Mouse (Mus musculus) spleen, postnatal 0 days (tissue): ENCODE measurements around the gene Ubxn7. TPM values are rescaled to one million over a fixed set of nuclear protein-coding genes. Genes with fewer than 3 reads are reported as not detected.

Source experiments
- polyA plus RNA-seq: library from polyadenylated mRNA; unstranded; fragments of >200 nt; fragmentation: Nextera tagmentation; extraction: Ambion mirVana; gene quantifications from 2 replicates; pipeline ENCODE4 v1.2.1, GENCODE M21; 2015

The Ubxn7 gene
- polyA plus RNA-seq = 10.8 and 11.4 TPM in 2 replicates

DNA sequence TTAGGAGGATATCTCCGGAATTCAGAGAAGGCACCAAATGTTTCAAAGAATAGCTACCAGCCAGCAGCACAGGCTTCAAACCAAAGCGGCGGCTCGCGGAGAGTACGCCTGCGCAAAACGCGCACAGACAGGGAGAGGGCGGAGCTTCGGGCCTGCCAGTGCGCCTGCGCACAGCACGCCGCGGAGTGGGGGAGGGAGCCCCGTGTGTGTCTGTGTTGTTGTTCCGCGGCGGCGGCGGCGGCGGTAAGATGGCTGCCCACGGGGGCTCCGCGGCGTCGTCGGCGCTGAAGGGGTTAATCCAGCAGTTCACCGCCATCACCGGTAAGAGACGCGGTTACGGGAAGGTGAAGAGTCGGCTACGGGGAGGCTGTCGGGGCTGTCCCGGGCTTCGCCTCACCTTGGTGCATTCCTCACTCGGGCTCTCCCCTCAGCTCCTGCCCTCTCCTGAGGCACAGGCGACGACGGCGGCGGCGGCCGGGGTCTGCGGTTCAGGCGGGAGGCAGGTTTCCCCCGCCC lies at the start of gene Ubxn7:
Gene Ubxn7 (plus strand): TSS at position 218 of the 516 bp plus-strand sequence.

DNA sequence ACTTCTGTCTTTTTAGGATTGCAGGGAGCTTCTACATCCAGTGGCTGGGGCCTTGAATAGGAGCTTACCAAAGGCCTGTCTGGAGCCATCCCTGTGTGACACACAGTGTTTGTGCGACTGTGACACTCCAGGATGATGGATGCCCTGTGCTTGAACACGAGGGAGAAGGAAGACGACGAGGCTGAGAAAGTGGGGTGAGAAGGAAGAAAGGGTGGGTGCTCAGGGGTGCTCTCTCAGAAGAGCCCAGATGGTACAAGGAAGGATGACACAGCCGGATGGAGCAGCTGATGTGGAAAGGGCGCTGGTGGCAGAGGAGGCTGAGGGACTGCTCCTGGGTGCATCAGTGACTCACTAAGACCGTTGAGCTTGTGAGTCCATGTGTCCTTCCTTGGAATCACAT lies 68.2 kb downstream of the Ubxn7 start, which contains the start of gene Tm4sf19:
Gene Tm4sf19 (plus strand): TSS at position 240 of the 400 bp plus-strand sequence.

DNA sequence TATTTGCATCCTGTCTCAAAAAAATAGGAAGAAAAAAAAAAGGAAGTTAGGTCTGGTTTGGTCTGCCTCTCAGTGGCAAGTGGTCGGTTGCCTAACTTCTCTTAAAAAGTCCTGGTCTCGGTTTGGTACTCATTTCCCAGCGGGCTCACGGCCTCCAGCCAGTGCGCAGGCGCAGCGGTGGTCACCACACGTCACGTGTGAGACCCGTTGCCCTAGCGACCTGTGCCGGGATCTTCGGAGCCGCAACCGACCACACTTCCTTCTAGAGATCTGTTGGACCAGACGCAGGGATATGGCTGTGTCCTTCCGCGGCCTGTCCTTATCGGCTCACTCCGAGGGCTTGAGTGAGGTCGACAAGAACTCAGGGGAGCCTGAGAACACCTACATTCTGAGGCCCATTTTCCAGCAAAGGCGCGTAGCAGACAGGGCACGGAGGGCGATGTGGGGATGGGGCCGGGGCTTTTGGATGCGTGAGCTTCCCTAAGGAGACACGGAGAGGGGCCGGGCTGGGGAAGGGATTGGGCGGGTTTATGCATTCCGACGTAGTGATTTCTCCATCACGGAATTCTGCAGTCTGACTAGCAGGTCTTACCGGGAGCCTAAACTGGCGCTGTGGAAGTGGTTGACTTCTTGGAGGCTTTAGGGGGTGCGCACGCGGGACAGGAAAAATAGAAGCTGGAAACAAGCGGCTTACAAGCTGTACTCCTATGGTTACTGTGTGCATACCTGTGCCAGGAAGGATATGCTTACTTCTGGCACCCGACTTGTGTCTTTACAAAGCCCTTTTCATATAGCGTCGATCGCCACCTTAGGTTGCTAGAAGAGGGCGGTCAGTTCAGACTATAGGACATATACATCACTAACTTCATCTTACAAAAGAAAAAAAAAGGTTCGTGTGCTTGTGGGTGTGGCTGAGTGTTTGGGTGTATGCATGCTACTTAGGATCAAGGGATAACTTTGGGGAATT lies 87.7 kb downstream of the Ubxn7 start, which contains the start of gene Tctex1d2:
Gene Tctex1d2 (plus strand): TSS at position 186 of the 967 bp plus-strand sequence.

DNA sequence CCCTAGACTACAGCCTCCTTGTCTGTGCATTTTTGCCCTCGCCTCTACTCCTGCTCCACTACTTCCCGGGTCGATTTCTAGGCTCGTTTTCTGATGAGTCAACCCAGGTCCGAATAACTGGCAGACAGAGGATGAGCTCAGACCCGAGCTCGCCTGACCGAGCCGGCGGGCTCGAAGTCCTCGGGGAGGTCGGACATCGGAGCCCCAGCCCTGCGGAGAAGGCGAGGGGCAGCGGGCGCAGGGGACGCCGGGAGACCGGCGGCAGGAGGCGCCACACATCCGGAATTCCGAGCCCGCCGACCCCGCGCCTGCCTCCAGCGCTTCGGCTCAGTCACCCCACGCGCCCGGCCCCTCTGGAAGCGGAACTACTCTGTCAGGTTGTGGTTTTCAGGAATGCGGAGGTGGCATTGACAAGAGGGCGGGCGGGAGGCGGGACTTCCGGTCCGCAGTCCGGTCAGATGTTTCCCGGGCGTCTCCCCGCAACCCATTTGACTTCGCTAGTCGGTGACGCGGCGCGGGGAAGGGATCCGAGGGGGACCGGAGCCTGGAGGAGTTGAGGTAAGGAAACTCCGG lies 98.5 kb downstream of the Ubxn7 start, which contains the start of gene Pcyt1a:
Gene Pcyt1a (plus strand): TSS at position 448 of the 573 bp plus-strand sequence.

Other genes starting within 250 kb of the Ubxn7 start
- gene Pigx, start 232.5 kb upstream of the Ubxn7 start, polyA plus RNA-seq = 40.4 and 42.1 TPM in 2 replicates
- 10.8 and 12.8 TPM in 2 replicates for gene Cep19, start 232.5 kb upstream of the Ubxn7 start, polyA plus RNA-seq
- gene Nrros, start 166.7 kb upstream of the Ubxn7 start, polyA plus RNA-seq = 30.8 and 45.9 TPM in 2 replicates
- gene Bex6, start 152.4 kb upstream of the Ubxn7 start, polyA plus RNA-seq = 2.8 and 3.0 TPM in 2 replicates
- gene Fbxo45, start 85.1 kb upstream of the Ubxn7 start, polyA plus RNA-seq = 6.5 TPM in 2 replicates
- gene Wdr53, start 85.0 kb upstream of the Ubxn7 start, polyA plus RNA-seq = 15.4 and 16.6 TPM in 2 replicates
- gene Smco1, start 60.8 kb upstream of the Ubxn7 start, polyA plus RNA-seq = 0.08 TPM in 1 of 2 replicates, not detected in the other
- 22.6 and 23.0 TPM in 2 replicates for gene Rnf168, start 54.8 kb upstream of the Ubxn7 start, polyA plus RNA-seq
- gene Tm4sf19, start 68.2 kb downstream of the Ubxn7 start, polyA plus RNA-seq = not detected in 2 replicates
- gene Tctex1d2, start 87.4 kb downstream of the Ubxn7 start, polyA plus RNA-seq = 18.7 and 19.7 TPM in 2 replicates
- gene Pcyt1a, start 98.7 kb downstream of the Ubxn7 start, polyA plus RNA-seq = 38.5 and 38.8 TPM in 2 replicates
- 1.1 and 2.2 TPM in 2 replicates for gene Slc51a, start 155.6 kb downstream of the Ubxn7 start, polyA plus RNA-seq
- gene Zdhhc19, start 164.0 kb downstream of the Ubxn7 start, polyA plus RNA-seq = 0.12 TPM in 1 of 2 replicates, not detected in the other